Mouse (Mus musculus): ENCODE results near the gene Kifc1.
A peak's percentile ranks its signal among the peaks of the same experiment; 100 is the strongest.
"Not testable (repeated sequence)": the region's sequence is repeated elsewhere in the genome, so short reads cannot be mapped to it uniquely, and the experiment has no call there.

Kifc1 gene

DNA sequence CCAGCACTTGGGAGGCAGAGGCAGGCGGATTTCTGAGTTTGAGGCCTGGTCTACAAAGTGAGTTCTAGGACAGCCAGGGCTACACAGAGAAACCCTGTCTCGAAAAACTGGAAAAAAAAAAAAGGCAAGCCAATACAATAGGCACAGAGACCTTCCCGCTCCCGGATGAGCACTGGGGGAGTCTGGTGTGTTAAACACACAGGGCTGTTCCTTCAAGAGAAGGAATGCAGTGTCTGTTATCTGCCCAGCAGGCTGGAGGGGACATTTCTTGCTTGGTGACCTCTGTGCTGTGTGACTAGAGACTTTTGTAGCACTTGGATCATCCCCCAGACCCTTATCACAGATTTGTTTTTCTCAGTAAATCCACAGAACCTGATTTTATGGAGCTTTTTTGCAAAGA, 11.2 kb upstream of the Kifc1 start:
- DNase-seq = no peak

DNA sequence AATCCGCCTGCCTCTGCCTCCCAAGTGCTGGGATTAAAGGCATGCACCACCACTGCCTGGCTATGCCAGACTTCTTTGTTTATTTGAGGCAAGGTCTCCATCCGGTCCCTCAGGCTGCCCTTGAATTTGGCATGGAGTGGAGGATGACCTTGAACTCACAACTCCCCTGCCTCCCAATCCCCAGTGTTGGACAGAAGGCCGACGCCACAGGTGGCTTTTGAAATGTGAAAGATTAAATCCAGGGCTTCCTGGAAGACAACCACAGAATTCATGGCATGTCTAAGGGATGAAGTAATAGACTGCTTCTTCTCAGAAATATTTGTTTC, 10.5 kb upstream of the Kifc1 start:
- DNase-seq = peak; percentile 6

DNA sequence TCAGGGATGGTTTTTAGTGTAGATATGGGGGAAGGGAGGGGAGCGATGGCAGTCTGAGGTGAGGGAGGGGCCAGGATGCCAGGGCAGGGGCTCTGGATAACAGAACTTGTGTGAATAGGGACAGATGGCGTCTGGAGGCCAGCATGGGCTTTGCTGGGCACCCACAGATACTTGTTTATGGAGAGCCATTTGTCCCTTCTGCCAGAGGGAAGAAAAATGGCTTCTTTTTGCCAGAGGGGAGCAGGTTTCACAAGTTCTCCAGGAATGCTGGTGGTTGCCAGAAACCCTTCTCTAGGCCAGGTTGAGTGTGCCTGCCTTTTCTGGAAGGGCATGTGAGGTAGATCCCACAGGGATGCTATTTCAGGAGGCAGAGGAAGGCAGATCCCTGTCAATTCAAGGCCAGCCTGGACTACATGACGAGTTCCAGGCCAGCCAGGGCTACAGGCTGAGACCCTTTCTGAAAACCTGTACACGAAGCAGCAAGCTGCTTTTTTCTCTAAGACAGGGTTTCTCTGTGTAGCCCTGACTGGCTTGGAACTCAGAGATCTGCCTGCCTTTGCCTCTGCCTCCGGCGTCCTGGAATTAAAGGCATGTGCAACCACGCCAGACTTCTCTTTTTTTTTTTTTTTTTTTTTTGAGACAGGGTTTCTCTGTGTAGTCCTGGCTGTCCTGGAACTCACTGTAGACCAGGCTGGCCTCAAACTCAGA, 10.0 kb upstream of the Kifc1 start:
- DNase-seq = peak; percentile 26

DNA sequence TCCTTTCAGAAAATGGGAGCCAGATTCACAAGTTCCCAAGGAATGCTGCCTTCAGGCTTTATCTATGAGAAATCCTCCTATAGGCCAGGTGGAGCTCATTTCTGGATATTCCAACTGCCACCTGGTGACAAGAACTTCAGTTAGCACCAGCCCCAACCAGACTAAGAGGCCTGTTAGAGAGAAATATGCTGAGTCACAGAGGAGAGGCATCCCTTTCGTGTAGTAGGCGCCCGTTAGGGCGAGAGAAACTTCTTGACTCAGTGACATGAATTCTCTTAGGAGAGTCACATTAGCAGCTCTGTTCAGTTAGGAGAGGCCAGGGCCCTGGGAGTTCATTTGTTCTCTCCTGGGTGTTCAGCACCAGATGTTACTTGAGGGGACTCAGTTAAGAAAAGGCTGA, 9.2 kb upstream of the Kifc1 start:
- peak; percentile 6 for DNase-seq

DNA sequence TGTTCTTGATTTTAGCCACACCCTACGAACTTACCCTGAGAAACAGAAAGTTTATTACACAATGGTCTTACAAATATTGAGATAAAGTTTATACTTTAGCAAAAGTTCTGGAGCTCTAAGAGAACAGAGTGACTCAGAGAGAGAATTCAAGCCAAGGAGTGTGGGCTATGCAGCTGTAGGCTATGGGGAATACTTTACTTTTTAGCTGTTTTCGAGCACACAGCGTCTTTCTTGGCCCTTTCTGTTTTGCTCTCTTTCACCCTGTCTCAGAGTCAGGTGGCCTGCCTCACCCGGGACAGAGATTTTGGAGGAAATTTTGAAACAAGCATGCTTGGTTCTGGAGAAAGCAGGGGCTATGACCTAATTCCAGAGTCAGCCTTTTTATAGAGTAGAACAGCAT, 7.7 kb upstream of the Kifc1 start:
- not testable (repeated sequence) for DNase-seq

DNA sequence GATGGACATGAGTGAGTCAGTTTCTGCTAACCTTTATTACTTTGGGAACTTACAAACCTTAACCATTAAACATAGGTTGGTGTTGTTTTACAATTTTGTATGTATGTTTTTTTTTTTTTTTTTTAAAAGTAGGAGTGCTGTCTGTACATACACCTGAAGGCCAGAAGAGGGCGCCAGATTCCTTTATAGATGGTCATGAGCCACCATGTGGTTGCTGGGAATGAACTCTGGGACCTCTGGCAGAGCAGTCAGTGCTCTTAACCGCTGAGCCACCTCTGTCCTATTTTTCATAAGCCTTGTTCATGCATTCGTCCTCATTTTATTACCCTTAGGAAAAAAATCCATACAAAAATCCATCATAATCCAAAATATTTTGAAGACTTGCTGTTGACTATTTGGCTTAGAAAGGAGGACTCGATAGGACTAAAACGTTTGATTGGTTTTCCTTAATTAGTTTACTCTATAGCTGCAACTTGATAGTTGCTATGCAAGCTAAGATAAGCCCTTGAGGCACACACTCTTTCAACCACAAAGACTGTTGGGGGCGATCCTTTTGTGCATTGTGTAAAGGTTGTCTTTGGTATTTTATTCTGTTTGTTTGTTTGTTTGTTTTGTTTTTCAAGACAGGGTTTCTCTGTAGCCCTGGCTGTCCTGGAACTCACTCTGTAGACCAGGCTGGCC, 6.8 kb upstream of the Kifc1 start:
- DNase-seq = peak; percentile 4

DNA sequence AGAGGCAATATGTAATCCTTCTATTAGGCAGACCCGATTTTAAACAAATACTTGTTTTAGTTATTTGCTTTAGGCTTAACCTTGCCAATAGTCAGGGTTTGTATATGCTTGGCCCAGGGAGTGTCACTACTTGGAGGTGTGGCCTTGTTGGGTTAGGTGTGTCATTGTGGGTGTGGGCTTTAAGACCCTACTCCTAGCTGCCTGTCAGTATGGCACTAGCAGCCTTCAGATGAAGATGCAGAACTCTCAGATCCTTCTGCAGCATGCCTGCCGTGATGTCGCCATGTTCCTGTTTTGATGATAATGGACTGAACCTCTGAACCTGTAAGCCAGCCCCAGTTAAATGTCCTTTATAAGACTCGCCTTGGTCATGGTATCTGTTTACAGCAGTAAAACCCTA, 2.5 kb upstream of the Kifc1 start:
- DNase-seq = peak; percentile 5

DNA sequence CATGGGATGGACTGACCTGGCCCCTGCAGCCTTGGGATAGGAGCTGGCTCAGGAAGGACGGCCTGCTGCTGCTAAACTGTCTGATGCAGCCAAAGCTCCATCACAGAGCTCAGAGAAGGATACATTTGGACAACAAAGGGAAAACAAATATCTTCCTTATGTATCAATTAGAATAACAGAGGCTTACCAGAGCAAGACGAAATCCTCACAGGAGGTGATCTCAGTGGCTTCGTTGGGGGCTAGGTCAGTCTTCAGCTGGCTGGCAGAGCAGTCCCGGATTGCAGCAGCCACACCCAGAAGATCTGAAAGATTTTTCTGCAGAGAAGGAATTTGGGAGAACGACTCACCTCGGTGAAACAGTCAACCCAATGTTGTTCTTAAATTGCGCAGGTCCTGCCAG, 2.0 kb upstream of the Kifc1 start:
- peak; percentile 27 for DNase-seq

DNA sequence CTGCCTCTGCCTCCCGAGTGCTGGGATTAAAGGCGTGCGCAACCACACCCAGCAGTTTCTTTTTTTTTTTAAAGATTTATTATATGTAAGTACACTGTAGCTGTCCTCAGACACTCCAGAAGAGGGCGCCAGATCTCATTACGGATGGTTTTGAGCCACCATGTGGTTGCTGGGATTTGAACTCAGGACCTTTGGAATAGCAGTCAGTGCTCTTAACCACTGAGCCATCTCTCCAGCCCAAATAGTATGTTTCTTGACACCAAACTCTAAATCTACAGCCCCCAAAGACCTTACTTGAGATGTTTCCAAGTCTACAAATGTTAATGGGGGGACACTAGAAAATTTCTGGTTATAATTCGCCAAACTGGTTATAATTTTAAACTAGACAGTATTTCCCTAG, 1.4 kb upstream of the Kifc1 start:
- DNase-seq = peak; percentile 28

DNA sequence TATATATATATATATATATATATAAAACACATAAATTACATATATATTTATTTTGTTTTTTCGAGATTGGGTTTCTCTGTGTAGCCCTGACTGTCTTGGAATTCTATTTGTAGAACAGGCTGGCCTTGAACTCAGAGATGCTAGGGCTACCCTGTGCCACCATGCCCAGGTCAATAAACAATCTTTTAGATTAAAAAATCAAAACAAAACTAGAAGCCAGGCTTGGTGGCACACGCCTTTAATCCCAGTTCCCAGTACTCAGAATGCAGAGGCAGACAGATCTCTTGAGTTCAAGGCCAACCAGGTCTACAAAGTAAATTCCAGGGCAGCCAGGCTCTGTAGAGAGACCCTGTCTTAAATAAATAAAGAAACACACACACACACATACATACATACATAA, 896 bp upstream of the Kifc1 start:
- DNase-seq = no peak

DNA sequence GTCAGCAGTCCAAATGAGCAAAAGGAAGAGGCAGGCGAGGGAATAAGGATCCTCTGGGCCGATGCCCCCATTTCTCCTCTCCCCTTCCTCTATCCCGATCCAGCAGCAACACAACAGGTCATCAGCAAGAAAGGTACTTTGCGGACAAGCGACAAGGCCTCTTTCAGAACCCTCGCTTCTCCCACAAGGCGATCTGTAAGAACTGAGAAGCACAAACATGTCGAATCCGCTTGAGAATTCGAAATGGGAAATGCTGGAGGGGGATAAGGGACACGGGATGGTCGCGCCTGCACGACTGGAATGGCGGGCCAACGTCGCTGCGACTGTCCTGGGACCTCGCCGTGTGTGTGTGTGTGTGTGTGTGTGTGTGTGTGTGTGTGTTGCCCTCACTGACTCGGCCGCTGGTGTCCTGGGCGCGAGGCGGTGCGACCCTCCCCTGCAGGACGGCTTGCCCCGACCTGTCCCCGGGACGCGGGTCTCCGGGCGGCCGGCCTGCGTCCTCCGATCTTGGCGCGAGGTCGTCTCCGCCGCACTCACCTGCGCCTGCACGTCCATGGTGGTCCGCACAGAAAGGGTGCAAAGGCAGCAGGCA, 424 bp downstream of the Kifc1 start:
- not testable (repeated sequence) for DNase-seq

DNA sequence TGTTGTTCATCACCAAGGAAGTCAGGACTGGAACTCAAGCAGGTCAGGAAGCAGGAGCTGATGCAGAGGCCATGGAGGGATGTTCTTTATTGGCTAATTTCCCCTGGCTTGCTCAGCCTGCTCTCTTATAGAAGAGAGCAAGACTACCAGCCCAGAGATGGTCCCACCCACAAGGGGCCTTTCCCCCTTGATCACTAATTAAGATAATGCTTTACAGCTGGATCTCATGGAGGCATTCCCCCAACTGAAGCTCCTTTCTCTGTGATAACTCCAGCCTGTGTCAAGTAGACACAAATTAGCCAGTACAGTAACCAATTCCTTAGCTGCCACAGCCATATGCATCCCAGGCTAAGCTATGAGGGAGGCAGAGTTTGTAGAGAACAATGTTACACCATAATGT, 2.2 kb downstream of the Kifc1 start:
- not testable (repeated sequence) for DNase-seq

DNA sequence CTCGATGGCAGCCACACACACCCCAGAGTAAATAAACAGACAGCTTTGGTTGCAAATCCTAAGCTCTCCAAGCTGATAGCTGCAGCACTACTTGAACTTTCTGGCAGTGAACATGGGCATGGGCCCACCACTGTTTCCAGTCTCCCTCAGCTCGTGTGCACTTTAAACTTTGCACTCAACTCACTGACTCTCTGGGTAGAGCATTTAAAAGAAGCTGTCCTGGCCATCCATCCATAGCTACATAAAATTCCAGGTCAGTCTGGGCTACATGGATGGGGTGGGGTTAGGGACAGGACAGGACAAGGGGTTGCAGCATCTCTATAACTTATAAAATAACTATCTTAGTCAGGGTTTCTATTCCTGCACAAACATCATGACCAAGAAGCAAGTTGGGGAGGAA, 2.7 kb downstream of the Kifc1 start:
- DNase-seq = not testable (repeated sequence)

DNA sequence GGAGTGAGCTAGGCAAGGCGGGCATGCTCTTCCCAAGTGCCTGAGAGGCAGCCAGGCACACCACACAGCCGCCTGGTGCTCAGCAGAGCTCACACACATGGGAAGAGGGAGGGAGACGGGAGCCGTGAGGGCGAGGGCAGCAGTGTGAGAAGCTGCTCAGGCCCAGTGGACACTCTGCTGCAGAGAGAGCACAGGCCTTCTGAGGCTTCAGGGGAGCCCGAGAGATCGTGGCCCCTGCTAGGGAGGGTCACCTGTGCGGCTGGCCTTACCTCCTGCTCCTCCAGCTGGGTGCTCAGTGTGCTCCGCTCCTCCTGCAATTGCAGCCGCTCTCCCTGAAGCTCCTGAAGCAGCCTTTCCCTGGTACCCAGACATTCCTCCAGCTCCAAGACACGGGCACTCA, 6.1 kb downstream of the Kifc1 start:
- not testable (repeated sequence) for DNase-seq

DNA sequence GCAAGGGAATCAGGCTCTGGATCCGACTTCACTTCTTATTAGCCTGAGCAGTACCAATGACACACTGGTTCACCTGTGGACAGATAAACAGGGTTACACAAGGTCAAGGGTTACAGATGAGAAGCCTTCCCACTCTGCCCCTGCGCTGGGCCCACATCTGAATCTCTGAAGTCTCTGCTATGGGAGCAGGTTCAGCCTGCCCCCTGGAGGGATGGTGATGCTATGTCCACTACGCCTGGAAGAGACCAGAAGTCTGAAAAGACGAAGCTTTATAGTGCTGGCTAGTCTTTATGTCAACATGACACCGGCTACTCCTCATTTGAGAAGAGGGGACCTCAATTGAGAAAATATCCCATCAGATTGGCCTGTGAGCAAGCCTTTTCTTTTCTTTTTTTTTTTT, 14.7 kb downstream of the Kifc1 start:
- not testable (repeated sequence) for DNase-seq

DNA sequence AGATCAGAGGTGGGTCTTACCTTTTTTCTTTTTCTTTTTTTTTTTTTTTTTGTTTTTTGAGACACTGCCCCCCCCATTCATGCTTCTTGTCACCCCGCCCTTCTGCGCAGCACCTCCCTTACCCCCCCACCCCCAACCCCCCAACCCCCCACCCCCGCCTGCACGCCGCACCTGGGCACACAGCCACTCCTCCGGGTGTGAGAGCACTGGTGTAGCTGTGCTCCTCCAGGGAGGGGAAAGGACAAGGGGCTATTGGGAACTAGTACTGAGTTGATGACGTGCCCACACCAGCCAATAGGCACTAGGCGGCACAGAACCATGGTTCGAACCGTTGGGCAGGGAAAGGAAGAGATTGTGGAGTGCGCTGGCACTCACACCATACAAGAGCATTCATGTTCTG, 16.1 kb downstream of the Kifc1 start:
- DNase-seq = peak; percentile 47

DNA sequence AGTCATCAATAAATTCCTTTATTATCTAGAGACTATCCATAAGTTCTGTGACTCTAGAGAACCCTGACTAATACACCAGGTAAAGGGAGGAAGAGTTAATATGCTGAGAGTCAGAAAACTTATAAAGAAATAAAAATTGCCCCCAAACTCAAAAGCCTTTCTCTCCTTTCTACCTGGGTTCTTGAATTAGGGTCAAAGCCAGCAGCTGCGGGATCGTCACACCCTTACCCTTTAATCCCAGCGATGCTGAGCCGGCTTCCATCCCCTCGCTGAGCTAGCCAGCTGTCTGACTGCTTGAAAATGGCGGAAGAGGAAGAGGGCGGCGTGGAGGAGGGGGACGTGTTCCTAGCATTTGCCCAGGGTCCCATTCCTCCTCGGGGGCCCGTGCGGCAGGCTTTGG, 16.9 kb downstream of the Kifc1 start, which contains the start of gene Gm7029:
TSS of gene Gm7029 (plus strand) at position 301 of the 400 bp plus-strand sequence.
- not testable (repeated sequence) for DNase-seq

DNA sequence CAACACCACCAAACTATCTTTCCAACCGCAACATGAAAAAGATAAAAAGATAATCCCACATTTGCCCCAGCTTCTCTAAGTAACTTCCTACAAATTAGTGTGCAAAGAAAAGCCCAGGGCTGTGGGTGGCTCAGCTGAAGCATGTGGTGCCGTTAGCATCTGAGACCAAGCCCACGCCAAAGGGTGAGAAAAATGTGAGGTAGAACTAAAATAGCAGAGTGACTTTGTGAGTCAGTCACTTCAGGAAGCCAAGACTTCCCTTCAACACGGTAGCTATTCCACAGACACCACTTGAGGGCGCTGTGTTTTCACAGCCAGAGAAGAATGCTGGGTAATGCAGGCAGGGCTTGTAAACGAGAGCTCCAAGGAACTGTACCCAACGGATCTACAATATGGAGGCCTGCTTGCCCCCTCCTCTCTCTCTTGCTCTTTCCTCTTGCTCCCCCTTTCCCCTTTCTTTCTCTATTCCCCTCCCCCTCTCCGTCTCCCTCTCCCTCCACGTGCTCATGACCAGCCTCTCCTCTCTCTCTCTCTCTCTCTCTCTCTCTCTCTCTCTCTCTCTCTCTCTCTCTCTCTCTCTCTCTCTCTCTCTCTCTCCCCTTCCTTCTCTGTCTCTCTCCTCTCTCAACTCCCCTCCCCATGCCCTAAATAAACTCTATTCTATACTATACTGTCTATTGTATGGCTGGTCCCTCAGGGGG, 25.0 kb downstream of the Kifc1 start:
- no peak for DNase-seq

DNA sequence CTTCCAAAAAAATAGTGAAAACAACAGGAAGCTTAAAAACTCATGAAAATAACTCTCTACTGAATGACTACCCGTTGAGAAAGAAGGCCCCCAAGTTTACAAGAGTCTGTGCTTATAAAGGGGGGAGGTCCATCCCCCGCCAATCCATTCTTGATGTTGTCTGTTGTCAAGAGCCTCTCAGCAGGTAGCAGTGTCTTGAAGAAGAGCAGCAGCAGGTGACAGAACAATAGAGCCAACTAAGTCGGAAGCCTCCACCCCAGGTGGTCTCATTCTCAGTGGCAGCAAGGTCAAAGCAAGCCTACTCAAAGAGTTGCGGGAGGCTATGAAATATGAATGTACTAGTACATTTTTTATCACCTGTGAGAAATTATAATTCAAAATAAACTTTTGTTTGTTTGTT, 32.6 kb downstream of the Kifc1 start:
- DNase-seq = no peak

DNA sequence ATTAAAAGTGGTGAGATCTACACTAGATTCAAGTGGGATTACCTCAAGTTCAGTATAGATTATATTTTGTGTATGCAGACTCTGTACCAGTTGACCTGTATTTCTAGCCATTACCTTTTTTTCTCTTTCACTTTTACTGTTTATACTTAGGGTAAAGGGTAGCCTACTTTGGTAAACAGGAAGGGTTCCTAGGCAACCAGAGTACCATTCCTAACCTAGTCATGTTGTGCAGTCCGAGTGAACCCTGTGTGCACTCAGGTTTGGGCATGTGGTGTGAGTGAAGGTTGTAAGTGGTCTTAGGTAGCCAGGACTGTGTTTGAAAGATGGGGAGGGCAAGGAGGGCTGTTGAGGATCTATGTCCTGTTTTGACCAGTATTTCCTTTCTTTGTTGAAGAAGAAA, 39.1 kb downstream of the Kifc1 start:
- DNase-seq = no peak

DNA sequence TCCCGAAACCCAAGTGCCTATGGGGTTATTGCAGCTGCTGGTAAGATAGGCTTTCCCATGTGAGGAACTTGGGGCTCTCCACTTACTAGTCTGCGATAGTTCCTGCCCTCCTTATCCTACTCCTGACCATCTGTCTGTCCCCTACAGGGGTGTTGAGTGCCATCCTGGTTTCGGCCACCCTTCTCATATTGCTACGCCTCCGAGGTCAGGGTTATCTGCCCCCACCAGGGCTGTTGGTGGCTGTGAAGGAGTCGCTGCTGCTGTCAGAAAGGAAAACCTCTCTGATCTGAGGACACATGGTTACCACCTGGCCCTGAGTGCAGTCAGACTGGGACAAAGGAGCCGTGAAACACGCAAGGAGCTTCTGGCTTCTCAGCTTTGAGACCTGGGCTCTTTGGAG, 42.3 kb downstream of the Kifc1 start:
- no peak for DNase-seq

DNA sequence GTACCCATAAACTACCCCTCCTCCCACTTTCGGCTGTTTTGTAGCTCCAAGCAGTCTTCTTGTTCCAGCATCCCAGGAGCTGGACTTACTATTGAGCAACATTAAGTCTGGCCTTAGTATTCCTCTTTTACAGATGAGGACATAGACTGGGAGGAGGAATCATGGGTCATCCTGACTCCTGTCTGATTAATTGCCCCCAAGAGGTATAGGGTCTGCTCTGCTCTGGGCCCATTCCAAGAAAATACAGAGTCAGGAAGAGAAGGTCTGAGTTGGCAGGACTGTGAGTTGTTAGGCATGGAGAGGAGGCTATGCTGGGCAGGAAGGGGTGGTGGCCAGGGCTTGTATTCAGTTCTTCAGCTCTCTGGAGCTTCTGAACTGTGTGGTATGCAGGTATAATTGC, 46.3 kb downstream of the Kifc1 start:
- DNase-seq = no peak

DNA sequence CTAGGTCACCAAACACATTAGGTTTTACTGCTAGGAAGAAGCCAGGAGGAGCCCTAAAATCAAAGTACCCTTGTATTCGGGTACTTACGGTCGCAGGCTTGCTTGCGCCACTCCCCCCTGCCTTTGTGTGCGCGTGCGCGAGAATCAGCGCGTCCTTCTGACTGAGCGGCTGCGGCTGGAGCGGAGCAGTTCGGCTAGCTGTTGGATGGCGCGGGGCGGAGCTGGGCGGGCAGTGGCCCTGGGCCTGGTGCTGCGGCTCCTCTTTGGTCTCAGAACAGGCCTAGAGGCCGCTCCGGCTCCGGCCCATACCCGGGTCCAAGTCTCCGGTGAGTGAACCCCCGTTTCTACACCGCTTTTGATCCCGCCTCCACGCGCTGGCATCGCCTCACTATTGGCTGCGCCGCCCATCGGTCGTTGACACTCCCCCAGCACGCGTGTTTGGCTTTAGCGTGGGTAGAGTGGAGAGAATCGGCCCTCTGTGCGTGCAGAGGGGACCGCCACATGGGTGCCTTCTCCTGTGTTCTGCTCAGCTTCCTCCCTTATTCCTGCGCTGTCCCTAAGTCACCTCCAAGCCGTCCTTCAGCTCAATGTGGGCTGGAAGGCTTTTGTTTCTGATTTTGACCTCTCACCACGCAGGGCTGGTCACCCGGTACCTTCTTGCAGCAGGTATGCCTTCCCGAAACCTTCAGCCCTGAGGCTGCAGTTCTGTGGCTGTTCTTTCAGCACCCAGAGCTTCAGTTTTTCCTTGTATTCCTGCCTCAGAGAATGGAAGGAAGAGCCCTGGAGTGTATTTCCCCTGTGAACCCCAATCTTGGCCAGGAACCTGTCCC, 47.3 kb downstream of the Kifc1 start, which contains the start of gene Cd320:
TSS of gene Cd320 (plus strand) at position 126 of the 830 bp plus-strand sequence.
- peak; percentile 92 for DNase-seq

Measured in cerebellum, adult 11-12 months (tissue).